Mouse (Mus musculus): Measurements from ENCODE around the gene Scd3. TPM values are rescaled to one million over a fixed set of nuclear protein-coding genes. Genes with fewer than 3 reads are reported as not detected.

Scd3 gene
- polyA plus RNA-seq, 1 experiment from 2014 or later: 0.18 TPM

- H3K27ac ChIP-seq (ENCODE audit: low read length): peak overlapping the region; percentile 99
These were observed 81.1 kb downstream of the Scd3 start for GRCm38 (mm10) chr19:44284025-44284695.

DNA sequence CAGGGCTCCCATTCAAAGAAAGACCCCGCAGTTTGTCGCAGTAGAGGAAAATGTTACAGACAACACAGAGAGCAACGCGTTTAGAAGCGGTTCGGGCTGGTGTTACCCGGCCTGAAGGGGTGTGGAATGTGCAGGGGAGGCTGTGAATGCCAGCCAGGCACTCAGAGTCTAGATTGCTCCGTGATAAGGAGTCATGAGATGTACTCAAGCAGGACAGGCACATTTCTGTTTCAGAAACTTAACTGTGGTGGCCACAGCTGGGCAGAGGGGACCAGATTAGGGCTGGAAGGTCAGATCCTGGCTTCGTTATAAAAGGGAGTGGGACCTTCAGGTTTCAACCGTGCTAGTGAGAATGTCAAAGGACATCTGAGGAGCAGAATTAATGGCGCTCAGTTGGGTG, 81.7 kb downstream of the Scd3 start:
- 2% methylated on average over 11 of the region's 11 CpGs for WGBS

More at GRCm38 (mm10) chr19:44284025-44284695, 81.1 kb downstream of the Scd3 start:
- Histone ChIP-seq H3K9ac (ENCODE audit: low read length) (peak overlapping the region; percentile 72), H3K36me3 (ENCODE audit: control insufficient read depth, insufficient read depth, low read length) (no peaks in the 10 kb centered on the region), H3K9me3 (replicated peaks; ENCODE audit: control insufficient read depth, low read length) (no peaks in the 10 kb centered on the region), H3K27me3 (ENCODE audit: control insufficient read depth, insufficient read depth, low read length) (no peaks in the 10 kb centered on the region), H3K4me3 (replicated peaks; ENCODE audit: low read length) (peak overlapping the region; percentile 53), H3K4me2 (ENCODE audit: low read depth, low read length) (peak overlapping the region; percentile 92), H3K4me1 (ENCODE audit: control insufficient read depth, insufficient read depth, low read length) (peaks cover 54% of the 10 kb centered on the region)
- WGBS: under 1% methylated on average over 38 of the region's 38 CpGs
- ATAC-seq (ENCODE audit: insufficient read depth, low FRiP score): peak; percentile 99

DNA sequence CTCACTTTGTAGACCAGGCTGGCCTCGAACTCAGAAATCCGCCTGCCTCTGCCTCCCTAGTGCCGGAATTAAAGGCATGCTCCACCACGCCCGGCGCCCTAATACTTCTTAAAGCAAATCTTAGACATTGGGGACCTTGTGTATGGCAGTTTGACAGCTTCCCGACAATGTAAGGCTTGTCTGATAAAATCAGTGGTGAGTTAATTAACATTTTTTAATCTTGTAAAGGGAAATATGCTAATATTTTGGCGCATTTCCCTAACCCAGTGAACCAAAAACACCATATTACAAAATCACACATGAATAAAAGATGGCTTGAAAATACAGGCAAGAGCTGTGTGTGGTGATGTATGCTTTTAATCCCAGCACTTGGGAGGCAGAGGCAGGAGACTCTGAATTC, 82.5 kb downstream of the Scd3 start:
- WGBS: 89% methylated on average over 8 of the region's 8 CpGs
- H3K36me3 ChIP-seq (ENCODE audit: control insufficient read depth, insufficient read depth, low read length): no peaks in the 10 kb centered on the region
- no peaks in the 10 kb centered on the region for H3K27me3 ChIP-seq (ENCODE audit: control insufficient read depth, insufficient read depth, low read length)
- peaks cover 48% of the 10 kb centered on the region for H3K4me1 ChIP-seq (ENCODE audit: control insufficient read depth, insufficient read depth, low read length)
- H3K27ac ChIP-seq (ENCODE audit: low read length): no peak overlapping the region
- no peak overlapping the region for H3K4me2 ChIP-seq (ENCODE audit: low read depth, low read length)
- H3K4me3 ChIP-seq (replicated peaks; ENCODE audit: low read length): no peak overlapping the region
- no peak overlapping the region for H3K9ac ChIP-seq (ENCODE audit: low read length)
- no peak for ATAC-seq (ENCODE audit: insufficient read depth, low FRiP score)
- no peaks in the 10 kb centered on the region for H3K9me3 ChIP-seq (replicated peaks; ENCODE audit: control insufficient read depth, low read length)

More for the DNA sequence above, 81.7 kb downstream of the Scd3 start:
- H3K4me1 ChIP-seq (ENCODE audit: control insufficient read depth, insufficient read depth, low read length): peaks cover 56% of the 10 kb centered on the region
- H3K9me3 ChIP-seq (replicated peaks; ENCODE audit: control insufficient read depth, low read length): no peaks in the 10 kb centered on the region
- peak overlapping the region; percentile 53 for H3K4me3 ChIP-seq (replicated peaks; ENCODE audit: low read length)
- no peaks in the 10 kb centered on the region for H3K36me3 ChIP-seq (ENCODE audit: control insufficient read depth, insufficient read depth, low read length)
- no peaks in the 10 kb centered on the region for H3K27me3 ChIP-seq (ENCODE audit: control insufficient read depth, insufficient read depth, low read length)
- ATAC-seq (ENCODE audit: insufficient read depth, low FRiP score): peak; percentile 18
- peak overlapping the region; percentile 72 for H3K9ac ChIP-seq (ENCODE audit: low read length)
- H3K4me2 ChIP-seq (ENCODE audit: low read depth, low read length): peak overlapping the region; percentile 92
- peak overlapping the region; percentile 99 for H3K27ac ChIP-seq (ENCODE audit: low read length)

GRCm38 (mm10) chr19:44286109-44286508, 83.0 kb downstream of the Scd3 start:
- H3K9ac ChIP-seq (ENCODE audit: low read length): no peak overlapping the region
- no peak overlapping the region for H3K4me3 ChIP-seq (replicated peaks; ENCODE audit: low read length)
- no peaks in the 10 kb centered on the region for H3K27me3 ChIP-seq (ENCODE audit: control insufficient read depth, insufficient read depth, low read length)
- H3K4me1 ChIP-seq (ENCODE audit: control insufficient read depth, insufficient read depth, low read length): peaks cover 42% of the 10 kb centered on the region
- no peaks in the 10 kb centered on the region for H3K9me3 ChIP-seq (replicated peaks; ENCODE audit: control insufficient read depth, low read length)
- ATAC-seq (ENCODE audit: insufficient read depth, low FRiP score): no peak
- no peak overlapping the region for H3K27ac ChIP-seq (ENCODE audit: low read length)
- WGBS: 22% methylated on average over 2 of the region's 2 CpGs
- H3K36me3 ChIP-seq (ENCODE audit: control insufficient read depth, insufficient read depth, low read length): no peaks in the 10 kb centered on the region
- H3K4me2 ChIP-seq (ENCODE audit: low read depth, low read length): no peak overlapping the region

DNA sequence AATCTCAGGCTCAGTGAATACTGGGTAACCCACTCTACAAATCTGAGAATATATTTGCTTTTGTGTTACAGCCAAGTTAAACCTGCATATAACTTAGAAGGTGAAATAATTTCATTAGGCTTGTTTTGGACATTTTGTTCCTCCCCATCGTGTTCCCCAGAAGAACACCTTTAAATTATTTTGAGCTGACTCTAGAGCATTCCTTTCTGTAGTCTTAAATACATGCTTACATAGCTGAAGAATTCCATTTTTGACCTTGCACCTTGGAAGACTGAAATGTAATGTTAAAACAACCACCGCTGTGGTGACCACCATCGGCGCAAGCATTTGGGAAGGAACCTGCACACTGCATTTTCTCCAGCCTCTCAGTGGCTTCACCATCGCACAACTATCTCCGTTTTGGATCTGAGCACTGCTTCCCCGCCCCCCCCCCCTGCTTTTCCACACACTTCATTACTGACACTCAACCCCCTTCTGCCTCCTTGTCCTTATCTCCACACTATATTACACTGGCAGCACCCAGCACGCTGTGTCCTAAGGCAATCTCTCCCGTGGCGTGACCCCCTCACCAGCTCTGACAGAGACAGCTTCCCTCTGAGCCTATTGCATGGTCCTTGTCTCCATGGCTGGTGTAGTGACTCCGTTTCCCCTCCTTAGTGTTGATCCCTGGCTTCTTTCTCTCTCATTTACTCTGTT, 84.5 kb downstream of the Scd3 start:
- no peak overlapping the region for H3K27ac ChIP-seq (ENCODE audit: low read length)
- no peak for ATAC-seq (ENCODE audit: insufficient read depth, low FRiP score)
- 63% methylated on average over 11 of the region's 11 CpGs for WGBS

GRCm38 (mm10) chr19:44292083-44292482, 89.0 kb downstream of the Scd3 start:
- Histone ChIP-seq H3K4me3 (replicated peaks; ENCODE audit: low read length) (no peak overlapping the region), H3K9me3 (replicated peaks; ENCODE audit: control insufficient read depth, low read length) (no peaks in the 10 kb centered on the region), H3K4me1 (ENCODE audit: control insufficient read depth, insufficient read depth, low read length) (peaks cover 18% of the 10 kb centered on the region), H3K27me3 (ENCODE audit: control insufficient read depth, insufficient read depth, low read length) (no peaks in the 10 kb centered on the region), H3K4me2 (ENCODE audit: low read depth, low read length) (no peak overlapping the region), H3K27ac (ENCODE audit: low read length) (peak overlapping the region; percentile 99; the same call in 1 of the 2 replicates), H3K36me3 (ENCODE audit: control insufficient read depth, insufficient read depth, low read length) (0 out of 2 replicates have a peak, but pooled peaks cover 3% of the 10 kb centered on the region), H3K9ac (ENCODE audit: low read length) (no peak overlapping the region)
- WGBS: 74% methylated on average over 2 of the region's 2 CpGs
- no peak for ATAC-seq (ENCODE audit: insufficient read depth, low FRiP score)

More for the DNA sequence above, 84.5 kb downstream of the Scd3 start:
- Histone ChIP-seq H3K9me3 (replicated peaks; ENCODE audit: control insufficient read depth, low read length) (no peaks in the 10 kb centered on the region), H3K4me3 (replicated peaks; ENCODE audit: low read length) (no peak overlapping the region), H3K36me3 (ENCODE audit: control insufficient read depth, insufficient read depth, low read length) (no peaks in the 10 kb centered on the region), H3K27me3 (ENCODE audit: control insufficient read depth, insufficient read depth, low read length) (no peaks in the 10 kb centered on the region), H3K9ac (ENCODE audit: low read length) (no peak overlapping the region), H3K4me2 (ENCODE audit: low read depth, low read length) (no peak overlapping the region), H3K4me1 (ENCODE audit: control insufficient read depth, insufficient read depth, low read length) (peaks cover 30% of the 10 kb centered on the region)

DNA sequence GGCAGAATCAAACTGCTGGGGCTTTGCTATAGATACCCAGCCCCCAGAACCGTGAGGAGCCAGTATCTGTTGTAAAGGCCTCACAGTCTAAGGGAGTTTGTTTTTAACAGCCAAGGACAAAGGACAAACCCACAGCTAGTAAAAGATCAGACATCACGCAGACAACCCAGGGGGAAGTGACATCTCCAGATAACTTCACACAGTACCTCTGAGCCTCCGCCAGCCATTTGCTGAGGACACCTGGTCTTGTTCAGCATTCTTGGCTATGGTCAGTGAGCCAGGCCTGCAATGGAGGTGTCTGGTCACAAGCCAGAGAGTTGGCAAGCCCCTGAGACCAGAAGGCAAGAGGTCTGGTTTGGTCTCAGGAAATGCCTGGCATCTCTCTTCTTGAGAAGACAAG, 89.4 kb downstream of the Scd3 start:
- H3K27ac ChIP-seq (ENCODE audit: low read length): peak overlapping the region; percentile 99
- no peaks in the 10 kb centered on the region for H3K27me3 ChIP-seq (ENCODE audit: control insufficient read depth, insufficient read depth, low read length)
- no peaks in the 10 kb centered on the region for H3K9me3 ChIP-seq (replicated peaks; ENCODE audit: control insufficient read depth, low read length)
- H3K9ac ChIP-seq (ENCODE audit: low read length): peak overlapping the region; percentile 82
- peak overlapping the region; percentile 97 for H3K4me2 ChIP-seq (ENCODE audit: low read depth, low read length)
- WGBS: 60% methylated on average over 3 of the region's 3 CpGs
- H3K36me3 ChIP-seq (ENCODE audit: control insufficient read depth, insufficient read depth, low read length): peaks cover 3% of the 10 kb centered on the region; the same call in 1 of the 2 replicates
- no peak for ATAC-seq (ENCODE audit: insufficient read depth, low FRiP score)
- 0 out of 2 replicates have a peak overlapping the region, but pooled peaks have one; percentile 93 for H3K4me3 ChIP-seq (replicated peaks; ENCODE audit: low read length)
- H3K4me1 ChIP-seq (ENCODE audit: control insufficient read depth, insufficient read depth, low read length): peaks cover 22% of the 10 kb centered on the region

- Histone ChIP-seq H3K36me3 (ENCODE audit: control insufficient read depth, insufficient read depth, low read length) (peaks cover 6% of the 10 kb centered on the region; the same call in 1 of the 2 replicates), H3K4me1 (ENCODE audit: control insufficient read depth, insufficient read depth, low read length) (peaks cover 29% of the 10 kb centered on the region), H3K9ac (ENCODE audit: low read length) (peak within 1 kb of the TSS; percentile 98), H3K27ac (ENCODE audit: low read length) (peak within 1 kb of the TSS; percentile 99), H3K4me3 (replicated peaks; ENCODE audit: low read length) (peak within 1 kb of the TSS; percentile 93), H3K27me3 (ENCODE audit: control insufficient read depth, insufficient read depth, low read length) (no peaks in the 10 kb centered on the region), H3K9me3 (replicated peaks; ENCODE audit: control insufficient read depth, low read length) (no peaks in the 10 kb centered on the region), H3K4me2 (ENCODE audit: low read depth, low read length) (peak within 1 kb of the TSS; percentile 97)
- 4% methylated on average over 21 of the region's 21 CpGs for WGBS
- no peak; the same call in 1 of the 2 replicates for ATAC-seq (ENCODE audit: insufficient read depth, low FRiP score)
These were observed 90.1 kb downstream of the Scd3 start, which contains the start of gene Scd2 for GRCm38 (mm10) chr19:44292941-44293768. Gene Scd2 (plus strand): TSS chr19:44293674.

Data from stomach, embryonic 16.5 days (tissue).